8 mouse cellular contexts compared by ENCODE assay signal in the genomic region with DNA sequence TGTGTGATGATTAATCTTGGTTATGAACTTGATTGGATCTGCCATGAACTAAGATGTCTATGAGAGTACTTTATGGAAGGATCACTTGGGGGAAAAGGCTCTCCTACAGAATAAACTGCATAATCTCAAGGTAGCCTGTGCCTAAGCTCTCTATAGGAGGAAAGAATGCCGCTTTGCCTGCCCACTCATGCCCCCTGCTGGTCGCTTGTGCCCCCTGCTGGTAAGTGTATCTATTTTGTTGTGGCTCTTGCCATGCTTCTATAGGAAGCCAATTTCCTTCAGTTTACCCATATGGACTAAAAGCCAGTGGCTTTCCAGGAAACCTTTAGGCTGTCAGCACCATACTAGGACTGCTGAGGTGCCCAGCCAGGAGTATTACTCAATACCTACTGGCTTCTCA. TPM values are rescaled to one million over a fixed set of nuclear protein-coding genes. Genes with fewer than 3 reads are reported as not detected.
DNase-seq lines count a peak whose midpoint lies in the region; ATAC-seq lines count a peak whose summit lies in the region.

No protein-coding gene starts in this region.

- H3K4me2 ChIP-seq in forebrain, embryonic 14.5 days (ENCODE audit: low read length): no peak overlapping the region
- no peak overlapping the region for H3K4me2 ChIP-seq in forebrain, embryonic 12.5 days
- H3K4me2 ChIP-seq in hindbrain, embryonic 14.5 days (replicated peaks): no peak overlapping the region

- no peaks in the 10 kb centered on the region for H3K9me3 ChIP-seq in forebrain, embryonic 14.5 days (replicated peaks; ENCODE audit: control insufficient read depth, low read length)
- H3K9me3 ChIP-seq in forebrain, embryonic 12.5 days: no peaks in the 10 kb centered on the region
- no peaks in the 10 kb centered on the region for H3K9me3 ChIP-seq in hindbrain, embryonic 14.5 days (ENCODE audit: control insufficient read depth, low read length)

- peak; percentile 11 for DNase-seq in forebrain, embryonic 14.5 days (ENCODE audit: low spot score)
- peak; percentile 47 for DNase-seq in 3T3-L1 (ENCODE audit: low read depth, low spot score)
- peak; percentile 12 for DNase-seq in gastrocnemius, postnatal 14 days
- DNase-seq in lung, postnatal 10 days: peak; percentile 43
- peak; percentile 67 for DNase-seq in testis, postnatal 10 days (ENCODE audit: low spot score)
- no peak for DNase-seq in hindbrain, embryonic 14.5 days (ENCODE audit: low spot score)

- H3K4me1 ChIP-seq in forebrain, embryonic 14.5 days (ENCODE audit: control insufficient read depth, insufficient read depth, low read length): no peaks in the 10 kb centered on the region
- H3K4me1 ChIP-seq in forebrain, embryonic 12.5 days: no peaks in the 10 kb centered on the region
- H3K4me1 ChIP-seq in hindbrain, embryonic 14.5 days (replicated peaks; ENCODE audit: control insufficient read depth, insufficient read depth, low read length): no peaks in the 10 kb centered on the region

- no peak overlapping the region for H3K9ac ChIP-seq in forebrain, embryonic 14.5 days (ENCODE audit: low read length)
- H3K9ac ChIP-seq in forebrain, embryonic 12.5 days: no peak overlapping the region
- H3K9ac ChIP-seq in hindbrain, embryonic 14.5 days: no peak overlapping the region

- no peaks in the 10 kb centered on the region for H3K27me3 ChIP-seq in forebrain, embryonic 14.5 days (replicated peaks; ENCODE audit: control insufficient read depth, insufficient read depth, low read length)
- H3K27me3 ChIP-seq in forebrain, embryonic 12.5 days: no peaks in the 10 kb centered on the region
- no peaks in the 10 kb centered on the region for H3K27me3 ChIP-seq in hindbrain, embryonic 14.5 days (ENCODE audit: control insufficient read depth, insufficient read depth, low read length)

- no peak for ATAC-seq in forebrain, embryonic 14.5 days
- no peak for ATAC-seq in forebrain, embryonic 12.5 days (ENCODE audit: low FRiP score)
- ATAC-seq in activated CD4-positive, CD25-positive, alpha-beta regulatory T cell, adult 4 months: peak; percentile 69
- ATAC-seq in hindbrain, embryonic 14.5 days (ENCODE audit: low FRiP score): no peak

- intact Hi-C loops in gastrocnemius, postnatal 14 days (cut with DNase I; ENCODE audit: low total_unique reads): no loop called here

- H3K27ac ChIP-seq in forebrain, embryonic 14.5 days (ENCODE audit: low read depth, low read length): no peak overlapping the region
- no peak overlapping the region for H3K27ac ChIP-seq in forebrain, embryonic 12.5 days
- no peak overlapping the region for H3K27ac ChIP-seq in hindbrain, embryonic 14.5 days

- 33% methylated on average over 2 of the region's 2 CpGs for WGBS in forebrain, embryonic 14.5 days
- 31% methylated on average over 2 of the region's 2 CpGs for WGBS in forebrain, embryonic 12.5 days
- 29% methylated on average over 2 of the region's 2 CpGs for WGBS in hindbrain, embryonic 14.5 days

- no peak overlapping the region for H3K4me3 ChIP-seq in forebrain, embryonic 14.5 days (ENCODE audit: low read depth, low read length)
- no peak overlapping the region for H3K4me3 ChIP-seq in forebrain, embryonic 12.5 days (replicated peaks)
- H3K4me3 ChIP-seq in hindbrain, embryonic 14.5 days (replicated peaks; ENCODE audit: low read length): no peak overlapping the region

- H3K36me3 ChIP-seq in forebrain, embryonic 14.5 days (ENCODE audit: control insufficient read depth, insufficient read depth, low read length): no peaks in the 10 kb centered on the region
- H3K36me3 ChIP-seq in forebrain, embryonic 12.5 days (replicated peaks): no peaks in the 10 kb centered on the region
- no peaks in the 10 kb centered on the region for H3K36me3 ChIP-seq in hindbrain, embryonic 14.5 days (replicated peaks; ENCODE audit: control insufficient read depth, insufficient read depth)

RNA-seq across cellular contexts. Expression of a gene that starts 9.7 kb away (rescaled TPM):
- 104 and 112 TPM in 2 replicates for polyA plus RNA-seq in forebrain, embryonic 14.5 days (2014; fragmentation: Nextera tagmentation; extraction: Ambion mirVana)
- polyA plus RNA-seq in forebrain, embryonic 12.5 days (2016; fragmentation: Nextera tagmentation; extraction: Ambion mirVana): 62.8 and 64.2 TPM in 2 replicates
- 10 to 100 TPM; 42.5 to 43.7 TPM for polyA plus RNA-seq in activated CD4-positive, CD25-positive, alpha-beta regulatory T cell, adult 4 months (2017; shearing (Covaris generic))
- 10 to 100 TPM; 14.2 to 20.0 TPM for total RNA-seq in gastrocnemius, postnatal 14 days (2021)
- polyA plus RNA-seq in hindbrain, embryonic 14.5 days (2014; fragmentation: Nextera tagmentation; extraction: Ambion mirVana): 102 and 116 TPM in 2 replicates

RNA-seq across cellular contexts. Expression of a gene that starts 33.6 kb away (rescaled TPM):
- 21.6 and 24.6 TPM in 2 replicates for polyA plus RNA-seq in forebrain, embryonic 14.5 days (2014; fragmentation: Nextera tagmentation; extraction: Ambion mirVana)
- 22.3 and 24.9 TPM in 2 replicates for polyA plus RNA-seq in forebrain, embryonic 12.5 days (2016; fragmentation: Nextera tagmentation; extraction: Ambion mirVana)
- polyA plus RNA-seq in activated CD4-positive, CD25-positive, alpha-beta regulatory T cell, adult 4 months (2017; shearing (Covaris generic)): 1 to 10 TPM; 4.6 to 6.3 TPM
- total RNA-seq in gastrocnemius, postnatal 14 days (2021): 1 to 10 TPM; 5.5 to 5.8 TPM
- polyA plus RNA-seq in hindbrain, embryonic 14.5 days (2014; fragmentation: Nextera tagmentation; extraction: Ambion mirVana): 19.7 and 23.6 TPM in 2 replicates
